Mouse (Mus musculus): ENCODE measurements around the gene Flywch2. TPM values are rescaled to one million over a fixed set of nuclear protein-coding genes. Genes with fewer than 3 reads are reported as not detected.

Gene Flywch2
- polyA plus RNA-seq, 1 experiment from 2014 or later = 76.7 TPM

DNA sequence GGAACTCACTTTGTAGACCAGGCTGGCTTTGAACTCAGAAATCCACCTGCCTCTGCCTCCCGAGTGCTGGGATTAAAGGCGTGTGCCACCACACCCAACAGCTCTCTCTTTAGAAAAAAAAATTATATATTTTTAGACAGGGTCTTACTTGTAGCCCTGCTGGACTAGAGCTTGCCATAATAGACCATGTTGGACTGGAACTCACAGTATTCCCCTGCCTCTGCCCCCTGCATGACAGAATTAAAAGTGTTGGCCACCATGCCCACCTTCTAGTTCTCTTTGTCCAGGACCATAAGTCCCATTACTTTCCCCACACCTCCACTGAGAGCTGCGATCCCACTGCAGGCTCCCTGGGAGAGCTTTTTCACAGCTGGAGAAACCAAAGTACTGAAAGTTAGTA lies 38.4 kb downstream of the Flywch2 start:
- Histone ChIP-seq H3K27me3 (peaks cover 63% of the 10 kb centered on the region), H3K9me3 (no peaks in the 10 kb centered on the region), H3K4me2 (no peak overlapping the region), H3K4me3 (replicated peaks) (no peak overlapping the region), H3K36me3 (peaks cover 20% of the 10 kb centered on the region), H3K27ac (no peak overlapping the region), H3K4me1 (replicated peaks) (peaks cover 33% of the 10 kb centered on the region), H3K9ac (replicated peaks) (no peak overlapping the region)
- no peak for ATAC-seq (ENCODE audit: insufficient number of reproducible peaks, insufficient read depth, low FRiP score, low TSS enrichment, low read depth)
- 83% methylated on average over 3 of the region's 3 CpGs for WGBS

DNA sequence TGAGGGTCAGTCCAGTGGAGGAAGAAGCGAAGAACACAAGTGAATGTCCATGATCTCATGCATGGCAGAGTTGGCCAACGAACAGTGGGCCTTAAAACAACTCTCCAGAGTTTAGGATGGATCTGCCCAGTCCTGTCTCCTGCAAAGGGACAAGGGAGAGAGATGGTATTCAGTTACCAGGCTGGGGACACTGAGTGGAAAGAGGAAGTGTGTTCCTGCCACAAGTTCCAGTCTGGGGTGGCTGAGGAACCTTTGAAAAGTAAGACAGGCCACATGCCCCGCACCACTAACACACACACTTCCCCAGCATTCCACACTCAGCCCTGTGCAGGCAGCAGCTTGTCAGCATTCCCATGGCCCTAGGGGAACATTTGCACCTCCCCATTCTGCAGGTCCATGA lies 39.1 kb downstream of the Flywch2 start:
- Histone ChIP-seq H3K27me3 (peaks cover 70% of the 10 kb centered on the region), H3K9ac (replicated peaks) (no peak overlapping the region), H3K27ac (no peak overlapping the region), H3K4me1 (replicated peaks) (peaks cover 37% of the 10 kb centered on the region), H3K9me3 (no peaks in the 10 kb centered on the region), H3K4me3 (replicated peaks) (no peak overlapping the region), H3K36me3 (peaks cover 12% of the 10 kb centered on the region), H3K4me2 (no peak overlapping the region)
- WGBS = 81% methylated on average over 3 of the region's 3 CpGs
- no peak for ATAC-seq (ENCODE audit: insufficient number of reproducible peaks, insufficient read depth, low FRiP score, low TSS enrichment, low read depth)

DNA sequence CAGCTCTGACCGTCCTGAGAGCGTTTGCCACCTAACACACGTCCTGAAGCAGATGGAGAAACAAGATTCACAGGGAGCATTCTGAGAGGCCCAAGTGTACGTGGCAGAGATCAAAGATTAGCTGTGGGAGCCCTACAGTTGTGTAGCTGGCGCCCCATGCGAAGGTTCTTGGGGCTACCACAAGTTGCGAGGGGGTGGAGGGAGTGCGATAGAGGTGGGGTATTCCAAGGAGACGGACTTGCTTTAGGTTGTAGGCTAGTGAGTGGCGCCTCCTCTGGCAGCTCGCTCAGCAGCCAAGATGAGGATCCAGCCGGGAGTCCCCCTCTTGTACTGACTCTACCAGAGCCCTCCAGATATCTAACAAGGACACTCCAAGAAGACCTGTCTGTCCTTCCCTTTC lies 39.6 kb downstream of the Flywch2 start:
- Histone ChIP-seq H3K4me3 (replicated peaks) (peak overlapping the region; percentile 35), H3K4me1 (replicated peaks) (peaks cover 37% of the 10 kb centered on the region), H3K36me3 (peaks cover 8% of the 10 kb centered on the region), H3K27me3 (peaks cover 75% of the 10 kb centered on the region), H3K27ac (no peak overlapping the region), H3K4me2 (peak overlapping the region; percentile 68), H3K9me3 (no peaks in the 10 kb centered on the region), H3K9ac (replicated peaks) (no peak overlapping the region)
- WGBS = 2% methylated on average over 12 of the region's 12 CpGs
- ATAC-seq (ENCODE audit: insufficient number of reproducible peaks, insufficient read depth, low FRiP score, low TSS enrichment, low read depth) = no peak

DNA sequence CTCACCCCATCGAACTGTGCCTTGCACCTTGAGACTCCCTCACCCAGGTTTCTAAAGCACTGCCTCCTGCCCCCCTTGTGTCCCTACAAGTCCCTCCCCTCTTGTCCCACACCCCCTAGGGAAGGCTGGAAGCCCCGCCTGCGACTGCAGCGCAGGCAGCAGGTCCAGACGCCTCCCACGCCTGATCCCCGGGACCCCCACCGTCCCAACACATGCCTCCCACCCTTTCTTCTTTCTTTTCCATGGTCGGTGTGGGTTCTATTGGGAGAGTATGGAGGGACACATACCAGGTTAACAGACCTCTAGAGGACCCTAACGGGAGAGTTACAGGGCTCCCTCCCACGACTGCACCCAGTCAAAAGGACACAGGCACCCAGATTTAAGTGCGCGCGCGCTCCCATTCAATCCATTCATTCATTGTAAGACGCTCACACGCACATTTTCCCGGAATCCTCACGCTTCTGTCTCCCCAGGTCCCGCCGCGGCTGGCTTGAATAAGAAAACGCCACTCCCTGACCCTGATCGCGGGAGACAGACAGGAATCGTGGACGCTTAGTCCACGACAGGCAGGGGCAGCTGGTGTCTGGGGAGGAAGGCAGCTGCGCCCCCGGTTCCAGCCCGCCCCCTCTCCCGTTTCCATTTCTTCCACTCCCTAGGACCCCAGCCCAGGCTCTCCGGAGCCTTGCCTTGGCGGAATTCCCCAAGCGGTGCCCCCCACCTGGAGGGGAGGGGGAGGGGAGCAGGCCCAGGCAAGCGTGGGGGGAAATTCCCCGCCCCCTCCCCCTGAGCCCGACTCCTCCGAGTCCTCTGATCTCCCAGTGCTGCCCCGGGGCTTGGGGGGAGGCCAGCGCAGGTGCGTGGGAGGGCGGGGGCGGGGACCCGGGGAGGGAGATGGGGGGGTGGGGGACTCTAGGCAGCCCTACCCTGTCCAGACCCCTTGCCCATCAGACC lies 40.3 kb downstream of the Flywch2 start, which contains the start of gene Kremen2:
Gene Kremen2 (minus strand): TSS at position 533 of the 951 bp plus-strand sequence.
- peaks cover 41% of the 10 kb centered on the region for H3K4me1 ChIP-seq (replicated peaks)
- peaks cover 82% of the 10 kb centered on the region for H3K27me3 ChIP-seq
- H3K36me3 ChIP-seq = peaks cover under 1% of the 10 kb centered on the region; the same call in 1 of the 2 replicates
- H3K27ac ChIP-seq = no peak within 1 kb of the TSS
- H3K9ac ChIP-seq (replicated peaks) = peak within 1 kb of the TSS; percentile 47
- H3K4me3 ChIP-seq (replicated peaks) = peak within 1 kb of the TSS; percentile 35
- no peaks in the 10 kb centered on the region for H3K9me3 ChIP-seq
- WGBS = under 1% methylated on average over 43 of the region's 45 CpGs
- no peak for ATAC-seq (ENCODE audit: insufficient number of reproducible peaks, insufficient read depth, low FRiP score, low TSS enrichment, low read depth)
- H3K4me2 ChIP-seq = peak within 1 kb of the TSS; percentile 68

DNA sequence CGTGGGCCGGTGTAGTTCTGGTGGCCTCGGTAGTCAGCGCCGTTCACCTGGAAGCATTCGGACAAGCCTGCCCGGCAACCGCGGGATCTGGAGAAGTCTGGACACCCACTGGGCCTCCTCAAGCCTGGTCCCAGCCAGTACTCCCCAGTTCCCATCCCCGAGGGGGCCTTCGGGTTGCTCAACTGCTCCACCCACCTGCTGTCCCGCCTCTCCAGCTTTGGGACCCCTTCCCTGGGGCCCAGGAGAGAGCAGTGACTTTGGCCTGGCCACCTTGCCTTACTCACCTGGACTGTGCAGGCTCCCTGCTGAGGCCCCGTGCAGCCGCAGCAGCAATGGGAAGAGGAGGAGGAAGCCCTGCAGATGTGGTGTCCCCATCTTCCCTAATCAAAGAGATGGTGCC lies 41.2 kb downstream of the Flywch2 start:
- Histone ChIP-seq H3K36me3 (no peaks in the 10 kb centered on the region), H3K4me2 (peak overlapping the region; percentile 68), H3K9me3 (no peaks in the 10 kb centered on the region), H3K27me3 (peaks cover 91% of the 10 kb centered on the region), H3K4me3 (replicated peaks) (peak overlapping the region; percentile 35), H3K4me1 (replicated peaks) (peaks cover 47% of the 10 kb centered on the region), H3K27ac (no peak overlapping the region), H3K9ac (replicated peaks) (peak overlapping the region; percentile 19; the same call in 1 of the 2 replicates)
- no peak for ATAC-seq (ENCODE audit: insufficient number of reproducible peaks, insufficient read depth, low FRiP score, low TSS enrichment, low read depth)
- WGBS = 4% methylated on average over 14 of the region's 14 CpGs

DNA sequence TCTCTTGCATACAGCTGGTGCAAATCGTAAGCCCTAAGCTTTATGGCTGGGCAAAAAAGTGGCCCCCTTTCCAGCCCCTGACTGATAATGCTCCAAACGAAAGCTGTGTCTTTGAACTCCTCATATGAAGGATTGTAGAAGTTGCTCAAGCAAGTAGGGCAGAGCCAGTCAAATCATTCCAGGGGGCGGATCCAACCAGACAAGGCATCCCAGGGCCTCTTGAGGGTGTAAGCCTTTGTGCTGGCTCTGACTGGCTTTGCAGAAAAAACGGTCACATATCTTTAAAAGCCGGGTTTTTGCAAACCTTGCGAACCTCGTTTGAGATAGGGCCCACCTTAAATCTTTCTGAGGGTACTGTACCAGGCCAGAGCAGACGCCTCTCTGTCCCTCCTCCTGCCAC lies 41.8 kb downstream of the Flywch2 start:
- H3K9me3 ChIP-seq = no peaks in the 10 kb centered on the region
- ATAC-seq (ENCODE audit: insufficient number of reproducible peaks, insufficient read depth, low FRiP score, low TSS enrichment, low read depth) = no peak
- H3K27me3 ChIP-seq = peaks cover 96% of the 10 kb centered on the region
- 0 out of 2 replicates have a peak overlapping the region, but pooled peaks have one; percentile 19 for H3K9ac ChIP-seq (replicated peaks)
- H3K4me1 ChIP-seq (replicated peaks) = peaks cover 48% of the 10 kb centered on the region
- no peaks in the 10 kb centered on the region for H3K36me3 ChIP-seq
- WGBS = 18% methylated on average over 8 of the region's 8 CpGs
- peak overlapping the region; percentile 35 for H3K4me3 ChIP-seq (replicated peaks)
- peak overlapping the region; percentile 68 for H3K4me2 ChIP-seq
- no peak overlapping the region for H3K27ac ChIP-seq

DNA sequence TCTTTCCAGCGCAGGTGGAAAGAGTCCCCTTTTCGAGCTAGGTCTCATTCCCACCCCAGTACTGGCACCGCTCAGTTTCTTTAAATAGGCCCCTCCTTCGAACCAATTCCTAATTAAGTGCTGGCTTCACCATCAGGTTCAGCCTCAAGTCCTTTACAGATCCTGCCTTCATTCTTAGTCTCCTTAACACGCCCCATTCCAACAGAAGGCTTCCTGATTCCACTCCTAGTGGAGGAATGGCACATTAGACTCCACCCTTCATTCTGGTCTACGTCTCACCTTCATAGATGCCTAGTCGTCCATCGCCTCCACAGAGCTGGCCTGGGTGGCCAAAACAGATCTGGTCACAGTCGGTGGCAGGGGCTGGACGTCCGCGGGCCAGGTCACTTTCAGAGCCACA lies 42.9 kb downstream of the Flywch2 start:
- WGBS = 64% methylated on average over 12 of the region's 12 CpGs

DNA sequence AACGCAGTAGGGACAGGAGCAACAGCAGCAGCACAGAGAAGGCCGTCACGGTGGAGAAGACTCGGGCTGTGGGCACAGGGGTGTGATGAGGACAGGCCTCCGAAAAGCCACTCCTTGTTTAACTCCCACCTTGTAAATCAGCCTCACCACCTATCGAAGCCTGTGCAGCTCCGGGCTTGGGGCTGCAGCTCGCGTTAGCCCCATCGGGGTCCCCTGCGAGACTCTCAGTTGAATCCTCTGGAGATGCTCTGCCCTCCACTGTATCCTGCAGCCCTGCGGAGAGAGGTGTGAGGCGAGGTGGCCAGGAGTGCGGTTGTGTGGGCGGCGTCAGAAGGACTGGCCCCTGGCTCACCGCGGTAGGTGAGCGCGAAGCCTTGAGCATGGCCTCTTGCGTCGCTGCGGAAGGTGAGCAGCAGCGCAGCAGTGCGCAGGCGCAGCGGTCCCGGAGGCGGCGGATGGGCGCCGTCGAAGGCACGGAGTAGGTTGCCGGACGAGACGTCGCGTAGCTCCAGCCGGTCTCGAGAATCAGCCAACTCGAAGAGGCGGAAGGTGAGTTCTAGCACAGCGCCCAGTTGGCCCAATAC lies 43.6 kb downstream of the Flywch2 start:
- Histone ChIP-seq H3K27me3 (peaks cover 99% of the 10 kb centered on the region), H3K4me1 (replicated peaks) (peaks cover 49% of the 10 kb centered on the region), H3K9ac (replicated peaks) (peak overlapping the region; percentile 34; the same call in 1 of the 2 replicates), H3K4me2 (peak overlapping the region; percentile 68), H3K4me3 (replicated peaks) (peak overlapping the region; percentile 30), H3K27ac (no peak overlapping the region), H3K36me3 (no peaks in the 10 kb centered on the region), H3K9me3 (no peaks in the 10 kb centered on the region)
- no peak for ATAC-seq (ENCODE audit: insufficient number of reproducible peaks, insufficient read depth, low FRiP score, low TSS enrichment, low read depth)
- WGBS = 9% methylated on average over 44 of the region's 44 CpGs

More for the DNA sequence above, 42.9 kb downstream of the Flywch2 start:
- Histone ChIP-seq H3K27ac (no peak overlapping the region), H3K4me2 (peak overlapping the region; percentile 68), H3K36me3 (no peaks in the 10 kb centered on the region), H3K9ac (replicated peaks) (no peak overlapping the region; the same call in 1 of the 2 replicates), H3K9me3 (no peaks in the 10 kb centered on the region), H3K4me3 (replicated peaks) (peak overlapping the region; percentile 30; the same call in 1 of the 2 replicates), H3K4me1 (replicated peaks) (peaks cover 49% of the 10 kb centered on the region), H3K27me3 (peaks cover 99% of the 10 kb centered on the region)
- no peak for ATAC-seq (ENCODE audit: insufficient number of reproducible peaks, insufficient read depth, low FRiP score, low TSS enrichment, low read depth)

DNA sequence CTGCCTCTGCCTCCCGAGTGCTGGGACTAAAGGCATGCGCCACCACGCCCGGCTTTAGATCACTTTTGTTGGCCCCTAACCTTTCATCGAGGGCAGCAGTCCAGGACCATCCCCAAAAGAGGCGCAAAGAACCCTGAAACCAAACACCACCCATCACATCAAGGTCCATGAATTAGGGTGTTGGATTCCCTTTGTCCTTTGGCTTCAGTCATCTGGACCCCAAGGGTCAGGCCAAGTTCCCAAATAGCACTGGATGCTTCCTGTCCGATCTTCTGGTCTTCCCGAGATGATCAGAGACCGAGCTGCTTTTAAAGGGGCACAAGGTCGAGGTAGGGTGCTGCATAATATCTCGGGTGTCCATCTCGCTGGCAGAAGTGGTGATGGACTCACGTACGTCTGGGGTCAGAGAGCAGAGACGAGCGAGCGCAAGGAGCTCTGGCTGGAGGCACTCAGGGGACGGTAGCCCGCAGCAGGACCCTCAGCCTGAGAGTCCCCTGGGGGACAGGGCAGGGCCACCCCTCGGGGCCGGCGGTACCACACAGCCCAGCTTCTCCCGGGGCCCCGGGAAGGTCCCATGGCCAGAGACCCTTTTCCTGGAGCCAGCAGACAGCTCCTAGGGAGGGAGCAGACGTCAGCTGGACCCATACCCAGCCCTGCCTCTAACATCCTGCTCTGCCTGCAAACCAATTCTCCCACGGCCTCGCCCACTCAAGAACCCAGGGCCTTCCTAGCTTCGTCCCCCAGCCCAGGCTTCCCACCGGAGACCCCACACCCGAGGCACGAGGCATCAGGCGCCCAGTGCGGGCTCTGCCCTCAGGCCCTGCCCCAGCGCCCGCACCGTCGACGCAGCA lies 44.3 kb downstream of the Flywch2 start:
- WGBS = 45% methylated on average over 38 of the region's 38 CpGs
- Histone ChIP-seq H3K4me1 (replicated peaks) (peaks cover 45% of the 10 kb centered on the region), H3K27me3 (peaks cover 98% of the 10 kb centered on the region), H3K9ac (replicated peaks) (no peak overlapping the region), H3K4me2 (peak overlapping the region; percentile 68), H3K9me3 (no peaks in the 10 kb centered on the region), H3K4me3 (replicated peaks) (peak overlapping the region; percentile 30), H3K36me3 (peaks cover under 1% of the 10 kb centered on the region; the same call in 1 of the 2 replicates), H3K27ac (no peak overlapping the region)
- no peak for ATAC-seq (ENCODE audit: insufficient number of reproducible peaks, insufficient read depth, low FRiP score, low TSS enrichment, low read depth)

DNA sequence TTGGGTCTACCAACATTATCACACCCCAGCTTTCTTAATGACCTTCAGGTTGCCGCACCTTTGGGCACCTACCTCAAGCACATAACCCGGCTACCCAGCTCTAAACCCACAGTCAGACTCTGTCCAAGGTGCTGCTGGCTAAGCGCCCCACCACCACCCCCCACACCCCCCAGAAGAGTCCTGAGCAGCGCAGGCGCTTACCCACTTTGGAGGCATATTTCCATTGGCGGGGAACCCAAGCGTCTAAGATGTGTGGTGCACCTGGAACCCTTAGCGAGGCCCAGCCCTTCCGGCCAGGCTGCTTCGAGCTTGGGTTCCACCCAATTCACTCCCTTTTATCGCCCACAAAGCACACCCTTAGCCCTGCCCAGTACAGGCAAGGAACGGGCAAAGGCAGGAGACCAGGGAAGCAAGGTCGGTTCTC lies 45.3 kb downstream of the Flywch2 start, which contains the start of gene Paqr4:
Gene Paqr4 (minus strand): TSS at position 270 of the 424 bp plus-strand sequence.
- H3K27ac ChIP-seq = peak within 1 kb of the TSS; percentile 56
- H3K4me1 ChIP-seq (replicated peaks) = peaks cover 37% of the 10 kb centered on the region

More for the DNA sequence above, 45.3 kb downstream of the Flywch2 start, which contains the start of gene Paqr4:
- peaks cover 88% of the 10 kb centered on the region for H3K27me3 ChIP-seq
- H3K9me3 ChIP-seq = no peaks in the 10 kb centered on the region
- peak within 1 kb of the TSS; percentile 97 for H3K4me2 ChIP-seq
- H3K36me3 ChIP-seq = peaks cover 10% of the 10 kb centered on the region; the same call in 1 of the 2 replicates
- H3K9ac ChIP-seq (replicated peaks) = peak within 1 kb of the TSS; percentile 67
- 4% methylated on average over 13 of the region's 13 CpGs for WGBS
- ATAC-seq (ENCODE audit: insufficient number of reproducible peaks, insufficient read depth, low FRiP score, low TSS enrichment, low read depth) = peak; percentile 12; the same call in 1 of the 2 replicates
- H3K4me3 ChIP-seq (replicated peaks) = peak within 1 kb of the TSS; percentile 67
